Mouse (Mus musculus): Measurements from ENCODE around the gene Zswim1.

DNA sequence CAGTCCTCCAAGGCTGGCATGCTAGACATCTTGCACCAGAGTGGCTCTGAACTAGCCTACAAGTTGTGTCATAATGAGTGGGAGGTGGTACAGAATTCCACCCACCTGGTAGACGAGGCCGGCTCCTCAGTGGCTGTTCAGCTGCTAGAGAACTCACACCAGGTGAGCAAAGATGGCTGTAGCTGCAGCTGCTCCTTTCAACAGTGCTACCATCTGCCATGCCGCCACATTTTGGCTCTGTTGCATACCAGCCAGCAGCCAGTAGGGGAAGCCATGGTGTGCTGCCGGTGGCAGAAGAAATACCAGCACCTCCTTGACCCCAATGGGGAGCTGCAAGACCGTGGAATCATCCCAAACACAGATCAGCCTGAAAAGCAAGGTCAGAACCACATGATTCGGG lies 1.4 kb upstream of the Zswim1 start:
- TF ChIP-seq CTCF (IDR thresholded peaks at IDR 0.05; ENCODE audit: low read depth): no peak
- TF ChIP-seq EP300 (IDR thresholded peaks at IDR 0.05; ENCODE audit: low read depth): no peak
